ENCODE assay signal across 8 mouse cellular contexts in the genomic region with DNA sequence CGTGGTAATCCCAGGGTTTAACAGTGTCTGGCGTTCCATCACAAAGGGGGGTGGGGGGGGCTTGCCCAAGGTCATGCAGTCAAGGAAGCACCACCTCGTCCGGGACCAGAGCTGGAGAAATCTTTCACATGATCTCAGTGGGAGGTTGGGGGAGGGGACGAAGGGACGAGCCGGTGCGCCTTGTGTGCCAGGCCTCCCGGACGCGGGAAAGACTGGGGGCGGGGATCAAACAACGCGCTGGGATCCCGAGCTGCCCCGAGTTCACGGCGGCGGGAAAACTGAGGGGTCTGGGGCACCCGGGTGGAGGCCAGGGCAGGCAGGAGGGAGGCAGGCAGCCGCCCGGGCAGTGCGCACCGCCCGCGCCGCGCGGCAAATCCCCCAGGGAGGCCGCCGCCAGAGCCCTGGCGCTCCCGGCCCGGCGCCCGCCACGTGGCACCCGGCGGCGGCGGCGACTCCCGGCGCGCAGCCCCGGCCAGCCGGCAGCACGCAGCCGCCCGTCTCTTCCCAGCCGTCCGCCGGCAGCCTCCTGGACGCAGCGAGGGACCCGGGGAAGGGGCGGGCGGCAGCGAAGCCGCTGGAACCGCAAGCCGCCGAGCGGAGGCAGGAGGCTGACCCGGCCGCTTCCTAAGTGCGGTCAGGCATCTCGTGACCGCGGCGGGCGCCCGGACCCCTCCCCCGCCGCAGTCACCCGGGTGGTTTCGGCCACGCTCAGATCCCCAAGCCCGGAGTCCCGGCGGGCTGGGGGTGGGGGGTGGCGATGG. TPM values are rescaled to one million over a fixed set of nuclear protein-coding genes. Genes with fewer than 3 reads are reported as not detected.
DNase-seq lines count a peak whose midpoint lies in the region; ATAC-seq and TF ChIP-seq lines count a peak whose summit lies in the region.

No protein-coding gene starts in this region.

- no peaks in the 10 kb centered on the region for H3K27me3 ChIP-seq in ES-Bruce4 (ENCODE audit: control insufficient read depth, insufficient read depth, low read length, poor library complexity, severe bottlenecking)
- 0 out of 2 replicates have a peak, but pooled peaks cover 2% of the 10 kb centered on the region for H3K27me3 ChIP-seq in heart, postnatal 0 days (ENCODE audit: control insufficient read depth, insufficient read depth, low read length)

- peak; percentile 94 for TF ChIP-seq EP300 in ES-Bruce4 (IDR thresholded peaks at IDR 0.05; ENCODE audit: insufficient read depth, low read depth, low read length)
- TF ChIP-seq EP300 in heart, postnatal 0 days (IDR thresholded peaks at IDR 0.05; ENCODE audit: low read depth) = no peak; the same call in 1 of the 2 replicates

- no peak for TF ChIP-seq POLR2A in ES-Bruce4 (IDR thresholded peaks at IDR 0.05; ENCODE audit: insufficient read depth, low read length)

- peak overlapping the region; percentile 66 for H3K27ac ChIP-seq in ES-Bruce4 (ENCODE audit: insufficient read depth, low read length)
- H3K27ac ChIP-seq in heart, postnatal 0 days (ENCODE audit: low read depth) = peak overlapping the region; percentile 98

- peak overlapping the region; percentile 99 for H3K9ac ChIP-seq in ES-Bruce4 (ENCODE audit: low read depth, poor library complexity, severe bottlenecking)
- H3K9ac ChIP-seq in heart, postnatal 0 days (replicated peaks; ENCODE audit: low read depth, low read length) = peak overlapping the region; percentile 89

- ATAC-seq in heart, postnatal 0 days (ENCODE audit: insufficient read depth, low read depth) = peak; percentile 26

- peak overlapping the region; percentile 96 for H3K4me2 ChIP-seq in heart, postnatal 0 days (ENCODE audit: low read depth, low read length)

- under 1% methylated on average over 57 of the region's 82 CpGs for WGBS in heart, postnatal 0 days

- H3K36me3 ChIP-seq in ES-Bruce4 (ENCODE audit: control insufficient read depth, insufficient read depth, low read length, poor library complexity, severe bottlenecking) = 0 out of 2 replicates have a peak, but pooled peaks cover 2% of the 10 kb centered on the region
- no peaks in the 10 kb centered on the region for H3K36me3 ChIP-seq in heart, postnatal 0 days (replicated peaks; ENCODE audit: control insufficient read depth, insufficient read depth, low read length)

- peak; percentile 81 for DNase-seq in adrenal gland, postnatal 10 days
- peak; percentile 54 for DNase-seq in fibroblast of lung, adult 2 months (ENCODE audit: low read depth)
- DNase-seq in heart, postnatal 0 days (ENCODE audit: low spot score) = no peak
- DNase-seq in kidney, postnatal 4 days = peak; percentile 83 to 89
- DNase-seq in lung, postnatal 10 days = peak; percentile 90
- DNase-seq in right cerebral cortex, postnatal 36 days (ENCODE audit: low spot score in 2 of 2) = peak; percentile 39 to 41
- DNase-seq in c-Kit-positive CD71-positive TER-119-positive erythroid progenitor cells, embryonic 14.5 days (ENCODE audit: low spot score) = no peak

- H3K9me3 ChIP-seq in ES-Bruce4 (replicated peaks; ENCODE audit: control insufficient read depth, insufficient read depth, low read length, poor library complexity, severe bottlenecking) = no peaks in the 10 kb centered on the region
- no peaks in the 10 kb centered on the region for H3K9me3 ChIP-seq in heart, postnatal 0 days (replicated peaks; ENCODE audit: control insufficient read depth, low read length)

- H3K4me3 ChIP-seq in ES-Bruce4 (ENCODE audit: low read depth, low read length) = peak overlapping the region; percentile 74
- peak overlapping the region; percentile 84 for H3K4me3 ChIP-seq in heart, postnatal 0 days (ENCODE audit: low read depth, low read length)

- peaks cover 6% of the 10 kb centered on the region for H3K4me1 ChIP-seq in ES-Bruce4 (ENCODE audit: control insufficient read depth, insufficient read depth, low read length)
- H3K4me1 ChIP-seq in heart, postnatal 0 days (ENCODE audit: control insufficient read depth, insufficient read depth) = peaks cover 49% of the 10 kb centered on the region

- no peak for TF ChIP-seq CTCF in ES-Bruce4 (IDR thresholded peaks at IDR 0.05; ENCODE audit: low read depth, low read length)
- no peak for TF ChIP-seq CTCF in heart, postnatal 0 days (IDR thresholded peaks at IDR 0.05; ENCODE audit: low read depth)

RNA-seq across cellular contexts. Expression of gene Hes1, which starts 0.9 kb away (rescaled TPM):
- 37.8 and 41.0 TPM in 2 replicates for polyA plus RNA-seq in ES-Bruce4 (2011; ENCODE audit: insufficient read depth, insufficient read length, low read depth, missing spikeins)
- 10 to 100 TPM; 28.7 to 35.5 TPM for total RNA-seq in adrenal gland, postnatal 10 days (2021)
- total RNA-seq in heart, postnatal 0 days (2014; rRNA removed; ENCODE audit: low replicate concordance) = 19.3 and 20.9 TPM in 2 replicates
- 24.9 and 27.2 TPM in 2 replicates for polyA plus RNA-seq in heart, postnatal 0 days (2015; fragmentation: Nextera tagmentation; extraction: Ambion mirVana)

Comparison
In these comparisons a context has a peak if more than half of its experiments do, and no peak if none do; other contexts are left out.
1. DNase-seq: peak in adrenal gland, postnatal 10 days (single experiment), fibroblast of lung, adult 2 months (single experiment), kidney, postnatal 4 days (2 of 2), lung, postnatal 10 days (single experiment) and right cerebral cortex, postnatal 36 days (2 of 2); none in heart, postnatal 0 days (single experiment) and c-Kit-positive CD71-positive TER-119-positive erythroid progenitor cells, embryonic 14.5 days (single experiment).